Mouse (Mus musculus): Measurements from ENCODE around the gene 1700012A03Rik. TPM values are rescaled to one million over a fixed set of nuclear protein-coding genes. Genes with fewer than 3 reads are reported as not detected.

The 1700012A03Rik gene
- polyA plus RNA-seq, 1 experiment, result not detected

DNA sequence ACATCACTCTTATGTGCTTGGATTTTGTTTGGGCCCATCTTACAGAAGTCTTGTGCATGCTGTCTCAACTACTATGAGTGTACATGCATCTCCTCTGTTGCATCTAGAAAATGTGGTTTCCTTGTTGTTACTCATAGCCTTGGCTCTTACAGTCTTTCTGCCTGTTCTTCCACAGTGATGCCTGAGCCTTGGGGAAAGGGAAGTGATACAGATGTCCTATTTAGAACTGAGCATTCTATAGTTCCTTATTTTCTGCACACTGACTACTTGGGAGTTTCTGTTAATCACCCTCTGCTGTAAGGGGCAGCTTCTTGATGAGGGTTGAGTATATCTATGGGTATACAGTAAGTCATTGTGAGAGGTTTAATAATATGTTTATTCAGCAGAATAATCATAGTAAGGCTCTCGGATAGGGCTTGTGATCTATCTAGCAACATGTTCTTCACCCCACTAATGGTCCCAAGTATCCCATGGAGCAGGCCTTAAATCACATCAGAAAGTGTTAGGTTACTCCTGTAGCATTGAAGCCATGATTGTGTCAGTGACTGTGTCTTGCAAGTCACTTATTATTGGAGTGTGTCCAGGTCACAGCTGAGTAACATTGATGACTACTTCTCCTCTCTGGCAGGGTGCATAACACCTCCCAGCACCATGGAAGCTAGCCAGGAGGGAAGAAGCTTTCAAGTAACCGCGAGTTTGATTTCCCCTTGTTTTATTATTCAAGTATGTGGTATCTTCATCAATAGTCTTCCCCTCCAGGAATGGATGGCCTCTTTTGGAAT is 21.6 kb upstream of the 1700012A03Rik start:
- TF ChIP-seq CTCF (IDR thresholded peaks at IDR 0.05; ENCODE audit: borderline replicate concordance, insufficient read depth, low read length) (no peak), POLR2A (IDR thresholded peaks at IDR 0.05; ENCODE audit: low read depth, low read length) (no peak)
- H3K4me1 ChIP-seq (ENCODE audit: control insufficient read depth, insufficient read depth, low read length), result no peaks in the 10 kb centered on the region; the same call in none of the 2 replicates
- no peak overlapping the region for H3K27ac ChIP-seq (ENCODE audit: insufficient read depth, low read length)
- H3K4me3 ChIP-seq (ENCODE audit: insufficient read depth, low read length), result no peak overlapping the region

GRCm38 (mm10) chr6:32034226-32034625 is 15.8 kb upstream of the 1700012A03Rik start:
- no peaks in the 10 kb centered on the region for H3K4me1 ChIP-seq (ENCODE audit: control insufficient read depth, insufficient read depth, low read length)
- TF ChIP-seq POLR2A (IDR thresholded peaks at IDR 0.05; ENCODE audit: low read depth, low read length), result no peak
- no peak for TF ChIP-seq CTCF (IDR thresholded peaks at IDR 0.05; ENCODE audit: borderline replicate concordance, insufficient read depth, low read length)
- H3K27ac ChIP-seq (ENCODE audit: insufficient read depth, low read length), result no peak overlapping the region
- no peak overlapping the region for H3K4me3 ChIP-seq (ENCODE audit: insufficient read depth, low read length)

GRCm38 (mm10) chr6:32045344-32045743 is 4.7 kb upstream of the 1700012A03Rik start:
- Histone ChIP-seq H3K4me3 (ENCODE audit: insufficient read depth, low read length) (no peak overlapping the region), H3K27ac (ENCODE audit: insufficient read depth, low read length) (no peak overlapping the region), H3K4me1 (ENCODE audit: control insufficient read depth, insufficient read depth, low read length) (no peaks in the 10 kb centered on the region)
- no peak for TF ChIP-seq POLR2A (IDR thresholded peaks at IDR 0.05; ENCODE audit: low read depth, low read length)
- TF ChIP-seq CTCF (IDR thresholded peaks at IDR 0.05; ENCODE audit: borderline replicate concordance, insufficient read depth, low read length), result no peak

- Histone ChIP-seq H3K4me3 (ENCODE audit: insufficient read depth, low read length) (no peak overlapping the region), H3K4me1 (ENCODE audit: control insufficient read depth, insufficient read depth, low read length) (no peaks in the 10 kb centered on the region), H3K27ac (ENCODE audit: insufficient read depth, low read length) (no peak overlapping the region)
- TF ChIP-seq POLR2A (IDR thresholded peaks at IDR 0.05; ENCODE audit: low read depth, low read length) (no peak), CTCF (IDR thresholded peaks at IDR 0.05; ENCODE audit: borderline replicate concordance, insufficient read depth, low read length) (no peak)
These were observed 643 bp upstream of the 1700012A03Rik start for GRCm38 (mm10) chr6:32049256-32049950.

DNA sequence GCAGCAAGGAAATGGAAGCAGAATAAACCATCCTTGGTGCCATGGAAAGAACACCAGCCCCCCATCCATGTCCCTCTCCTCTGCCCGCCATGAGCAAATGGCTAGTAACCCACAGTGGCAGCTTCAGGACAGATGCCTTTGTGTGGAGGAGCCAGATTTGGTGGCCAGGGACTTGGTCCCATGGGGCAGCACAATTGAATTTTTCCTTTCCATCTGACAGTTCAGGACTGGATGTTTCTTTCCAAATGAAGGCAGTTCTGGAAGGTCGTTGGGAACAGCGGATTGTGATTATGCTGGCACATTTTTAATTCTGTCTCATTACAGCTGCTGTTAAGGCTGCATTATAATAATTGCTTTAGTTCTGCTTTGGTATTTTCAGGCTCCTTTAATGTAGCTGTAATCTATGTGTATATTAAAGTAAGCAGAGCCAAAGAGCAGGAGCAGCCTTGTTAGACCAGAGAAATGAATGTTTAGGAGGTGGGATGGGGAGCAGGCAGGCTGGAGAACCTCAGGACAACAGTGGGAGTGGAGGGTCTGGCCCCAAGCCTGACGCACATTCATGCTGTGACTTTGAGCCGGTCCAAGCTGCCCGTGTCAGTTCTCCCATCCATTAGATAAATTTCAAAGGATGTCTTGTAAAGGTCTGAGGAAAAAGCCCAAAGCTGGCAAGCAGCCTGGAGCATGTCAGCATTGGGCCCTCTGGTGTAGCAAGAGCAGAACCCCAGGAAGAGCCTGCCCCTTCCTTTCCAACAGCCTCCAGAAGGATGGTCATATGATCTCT is 2.3 kb downstream of the 1700012A03Rik start:
- H3K4me3 ChIP-seq (ENCODE audit: insufficient read depth, low read length), result no peak overlapping the region
- no peak for TF ChIP-seq POLR2A (IDR thresholded peaks at IDR 0.05; ENCODE audit: low read depth, low read length)
- TF ChIP-seq CTCF (IDR thresholded peaks at IDR 0.05; ENCODE audit: borderline replicate concordance, insufficient read depth, low read length), result no peak

GRCm38 (mm10) chr6:32056525-32056924 is 6.5 kb downstream of the 1700012A03Rik start:
- H3K27ac ChIP-seq (ENCODE audit: insufficient read depth, low read length), result no peak overlapping the region
- no peak overlapping the region for H3K4me3 ChIP-seq (ENCODE audit: insufficient read depth, low read length)
- TF ChIP-seq CTCF (IDR thresholded peaks at IDR 0.05; ENCODE audit: borderline replicate concordance, insufficient read depth, low read length) (no peak), POLR2A (IDR thresholded peaks at IDR 0.05; ENCODE audit: low read depth, low read length) (no peak)
- no peaks in the 10 kb centered on the region for H3K4me1 ChIP-seq (ENCODE audit: control insufficient read depth, insufficient read depth, low read length)

More for the DNA sequence above, 2.3 kb downstream of the 1700012A03Rik start:
- H3K4me1 ChIP-seq (ENCODE audit: control insufficient read depth, insufficient read depth, low read length), result no peaks in the 10 kb centered on the region
- H3K27ac ChIP-seq (ENCODE audit: insufficient read depth, low read length), result no peak overlapping the region

GRCm38 (mm10) chr6:32058571-32058970 is 8.5 kb downstream of the 1700012A03Rik start:
- no peaks in the 10 kb centered on the region for H3K4me1 ChIP-seq (ENCODE audit: control insufficient read depth, insufficient read depth, low read length)

DNA sequence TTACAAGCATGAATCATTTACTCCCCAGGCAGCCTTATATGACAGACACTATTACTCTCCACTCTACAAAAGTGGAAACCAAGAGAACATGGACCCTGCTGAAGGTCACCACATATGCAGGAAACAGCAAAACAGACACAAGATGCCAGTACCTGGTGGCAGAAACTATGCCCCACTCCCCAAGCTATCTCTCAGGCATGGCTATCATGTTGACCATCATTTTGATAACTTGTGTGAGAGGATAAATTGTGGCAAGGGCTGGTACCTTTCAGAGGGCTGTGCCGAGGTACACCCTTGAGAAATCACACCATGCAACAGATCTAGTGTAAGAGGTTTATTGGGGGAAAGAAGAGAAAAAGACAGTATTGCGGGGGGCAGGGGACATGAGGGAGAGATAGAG is 10.6 kb downstream of the 1700012A03Rik start:
- no peak for TF ChIP-seq POLR2A (IDR thresholded peaks at IDR 0.05; ENCODE audit: low read depth, low read length)
- TF ChIP-seq CTCF (IDR thresholded peaks at IDR 0.05; ENCODE audit: borderline replicate concordance, insufficient read depth, low read length), result no peak

More at GRCm38 (mm10) chr6:32058571-32058970, 8.5 kb downstream of the 1700012A03Rik start:
- no peak overlapping the region for H3K4me3 ChIP-seq (ENCODE audit: insufficient read depth, low read length)
- no peak overlapping the region for H3K27ac ChIP-seq (ENCODE audit: insufficient read depth, low read length)
- TF ChIP-seq POLR2A (IDR thresholded peaks at IDR 0.05; ENCODE audit: low read depth, low read length) (no peak), CTCF (IDR thresholded peaks at IDR 0.05; ENCODE audit: borderline replicate concordance, insufficient read depth, low read length) (no peak)

GRCm38 (mm10) chr6:32061266-32061665 is 11.2 kb downstream of the 1700012A03Rik start:
- Histone ChIP-seq H3K27ac (ENCODE audit: insufficient read depth, low read length) (no peak overlapping the region), H3K4me3 (ENCODE audit: insufficient read depth, low read length) (no peak overlapping the region), H3K4me1 (ENCODE audit: control insufficient read depth, insufficient read depth, low read length) (no peaks in the 10 kb centered on the region)
- TF ChIP-seq POLR2A (IDR thresholded peaks at IDR 0.05; ENCODE audit: low read depth, low read length) (no peak), CTCF (IDR thresholded peaks at IDR 0.05; ENCODE audit: borderline replicate concordance, insufficient read depth, low read length) (no peak)

More for the DNA sequence above, 10.6 kb downstream of the 1700012A03Rik start:
- Histone ChIP-seq H3K4me3 (ENCODE audit: insufficient read depth, low read length) (no peak overlapping the region), H3K27ac (ENCODE audit: insufficient read depth, low read length) (no peak overlapping the region), H3K4me1 (ENCODE audit: control insufficient read depth, insufficient read depth, low read length) (no peaks in the 10 kb centered on the region)
